Mouse (Mus musculus) forebrain, embryonic 11.5 days (tissue): ENCODE results near the gene Scn1b. TPM values are rescaled to one million over a fixed set of nuclear protein-coding genes. Genes with fewer than 3 reads are reported as not detected.

Experiments
- ATAC-seq: fragments of 200-750 bp; cut with Nextera tagmentation; replicated peaks from 2 replicates; pipeline ENCODE4 v1.8.0; 2017; ENCODE audit warnings: moderate TSS enrichment; ENCODE audit not compliant: low FRiP score
- DNase-seq: peaks from one replicate; pipeline ENCODE4 v3.0.0-alpha.2; 2017; ENCODE audit warnings: low spot score
- H3K27ac ChIP-seq: fragments of 300-500 bp; sonication (generic); 2 replicates; pipeline ENCODE4 v1.5.1; 2014; ENCODE audit warnings: low read depth, low read length
- H3K27me3 ChIP-seq: fragments of 300-500 bp; sonication (generic); 2 replicates; pipeline ENCODE4 v1.6.1; 2014; ENCODE audit warnings: mild to moderate bottlenecking, low read length, mixed read lengths; ENCODE audit not compliant: control insufficient read depth, insufficient read depth
- H3K36me3 ChIP-seq: fragments of 300-500 bp; sonication (generic); 2 replicates; pipeline ENCODE4 v1.6.1; 2014; ENCODE audit warnings: mild to moderate bottlenecking, low read length, moderate library complexity, mixed read lengths; ENCODE audit not compliant: control insufficient read depth, insufficient read depth
- H3K4me1 ChIP-seq: fragments of 300-500 bp; sonication (generic); replicated peaks from 2 replicates; pipeline ENCODE4 v1.6.1; 2014; ENCODE audit warnings: low read length, mixed read lengths; ENCODE audit not compliant: control insufficient read depth, insufficient read depth
- H3K4me2 ChIP-seq: fragments of 300-500 bp; sonication (generic); 2 replicates; pipeline ENCODE4 v1.6.1; 2014; ENCODE audit warnings: low read depth, mild to moderate bottlenecking, low read length, moderate library complexity, mixed read lengths; ENCODE audit not compliant: severe bottlenecking
- H3K4me3 ChIP-seq: fragments of 300-500 bp; sonication (generic); 2 replicates; pipeline ENCODE4 v1.5.1; 2014; ENCODE audit warnings: low read depth, low read length
- H3K9ac ChIP-seq: fragments of 300-500 bp; sonication (generic); 2 replicates; pipeline ENCODE4 v1.6.1; 2014; ENCODE audit warnings: low read length
- H3K9me3 ChIP-seq: fragments of 300-500 bp; sonication (generic); 2 replicates; pipeline ENCODE4 v1.6.1; 2016; ENCODE audit warnings: low read length, mixed read lengths; ENCODE audit not compliant: control insufficient read depth
- WGBS: fragments of 180-500 bp; shearing (Covaris S2); extraction: QIAGEN DNeasy Blood & Tissue Kit; methylation state at CpG from one replicate; pipeline ENCODE4 v1.1.7; 2014; 5-methylcytosine and 5-hydroxymethylcytosine counted together
- polyA plus RNA-seq: library from polyadenylated mRNA; unstranded; fragments of >200 nt; fragmentation: Nextera tagmentation; extraction: Ambion mirVana; gene quantifications from 2 replicates; pipeline ENCODE4 v1.2.1, GENCODE M21; 2014

Scn1b gene
- polyA plus RNA-seq, 1 experiment from 2014 or later: 0.84 TPM

DNA sequence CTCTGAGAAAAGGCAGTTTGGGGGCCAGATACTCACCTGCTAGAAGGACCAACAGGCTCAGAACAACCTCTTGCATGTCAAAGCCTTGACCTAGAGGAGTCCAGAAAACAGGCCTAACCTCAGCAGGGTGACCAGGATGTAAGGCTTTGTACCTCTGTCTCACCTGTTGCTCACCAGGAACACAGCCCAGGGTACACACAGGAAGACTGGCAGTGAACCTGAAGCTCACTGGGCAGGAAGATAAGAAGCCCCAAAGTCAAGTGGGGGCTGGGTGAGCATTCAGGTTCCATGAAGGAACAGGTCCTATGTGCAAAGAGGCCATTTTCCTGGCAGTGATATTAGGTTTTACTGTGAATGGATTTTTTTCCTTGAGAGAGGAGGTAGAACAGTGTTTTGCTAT, 53.3 kb downstream of the Scn1b start:
- ATAC-seq: no peak
- no peak for DNase-seq
- H3K4me3 ChIP-seq: no peak overlapping the region
- H3K4me2 ChIP-seq: no peak overlapping the region
- H3K27me3 ChIP-seq: no peaks in the 10 kb centered on the region
- H3K4me1 ChIP-seq: no peaks in the 10 kb centered on the region
- H3K9ac ChIP-seq: no peak overlapping the region
- no peaks in the 10 kb centered on the region for H3K9me3 ChIP-seq
- no peak overlapping the region for H3K27ac ChIP-seq
- H3K36me3 ChIP-seq: no peaks in the 10 kb centered on the region

DNA sequence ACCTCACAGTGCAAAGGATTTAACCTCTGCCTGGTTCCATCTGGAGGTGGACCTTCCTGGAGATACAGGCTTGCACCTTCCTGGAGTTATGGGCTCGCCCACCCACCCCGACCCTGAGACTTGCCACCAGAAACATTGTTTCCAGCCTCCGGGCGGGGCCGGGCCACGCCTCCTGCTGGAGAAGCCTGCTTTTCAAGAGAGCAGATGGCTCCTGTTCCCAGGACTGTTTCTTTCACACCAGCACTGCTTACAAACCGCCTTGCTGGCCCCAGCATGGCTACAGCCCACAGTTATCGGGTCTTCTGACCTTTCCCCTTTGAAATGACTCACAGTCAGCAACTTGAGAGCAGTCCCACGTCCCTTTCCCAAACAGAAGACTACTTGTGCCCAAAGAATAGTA, 54.5 kb downstream of the Scn1b start:
- no peak overlapping the region for H3K9ac ChIP-seq
- no peaks in the 10 kb centered on the region for H3K36me3 ChIP-seq
- no peaks in the 10 kb centered on the region for H3K27me3 ChIP-seq
- 69% methylated on average over 9 of the region's 9 CpGs for WGBS
- ATAC-seq (no peak), DNase-seq (no peak)
- no peak overlapping the region for H3K4me3 ChIP-seq
- no peaks in the 10 kb centered on the region for H3K4me1 ChIP-seq
- H3K9me3 ChIP-seq: no peaks in the 10 kb centered on the region
- H3K27ac ChIP-seq: no peak overlapping the region
- no peak overlapping the region for H3K4me2 ChIP-seq

DNA sequence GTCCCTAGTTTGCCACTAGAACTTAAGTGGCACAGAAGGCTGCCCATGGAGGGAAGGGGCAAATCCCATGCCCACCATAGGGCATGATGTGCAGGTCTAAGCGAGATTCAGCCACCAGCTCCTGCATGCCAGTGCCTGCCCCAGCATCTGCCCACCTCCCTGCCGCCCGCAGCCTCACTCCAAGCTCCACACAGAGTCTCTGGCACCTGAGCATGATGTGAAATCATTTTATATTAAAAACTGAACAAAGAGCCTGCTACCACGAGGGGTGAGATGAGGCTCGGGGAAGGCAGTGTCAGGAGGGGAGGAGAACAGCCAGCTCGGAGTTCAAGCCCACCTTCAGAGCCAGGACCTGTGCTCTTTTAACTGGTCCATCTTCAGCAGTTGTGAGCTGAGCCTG, 56.5 kb downstream of the Scn1b start:
- no peaks in the 10 kb centered on the region for H3K27me3 ChIP-seq
- no peak overlapping the region for H3K9ac ChIP-seq
- H3K27ac ChIP-seq: no peak overlapping the region
- no peaks in the 10 kb centered on the region for H3K36me3 ChIP-seq
- no peaks in the 10 kb centered on the region for H3K4me1 ChIP-seq
- H3K9me3 ChIP-seq: no peaks in the 10 kb centered on the region
- H3K4me3 ChIP-seq: no peak overlapping the region
- 85% methylated on average over 6 of the region's 6 CpGs for WGBS
- DNase-seq: no peak
- ATAC-seq: no peak
- no peak overlapping the region for H3K4me2 ChIP-seq

DNA sequence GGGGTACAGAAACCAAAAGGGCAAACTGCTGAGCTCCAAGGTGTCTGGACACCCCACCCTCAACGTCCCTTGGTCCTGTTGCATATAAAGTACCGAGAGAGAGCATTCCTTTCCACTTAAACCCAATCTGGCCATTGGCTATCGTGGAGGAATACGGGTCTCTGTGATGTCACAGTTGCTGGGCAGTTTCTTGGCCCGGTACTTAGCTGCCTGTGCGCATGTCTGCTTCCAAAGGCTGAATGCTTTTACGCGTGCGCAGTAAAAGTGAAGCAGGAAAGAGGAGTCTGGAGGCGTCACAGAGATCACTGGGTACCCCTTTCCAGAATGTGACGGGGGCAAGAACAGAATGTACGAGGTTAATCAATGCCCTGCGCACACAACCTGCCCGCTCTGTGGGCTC, 57.3 kb downstream of the Scn1b start:
- DNase-seq: no peak
- no peaks in the 10 kb centered on the region for H3K36me3 ChIP-seq
- no peaks in the 10 kb centered on the region for H3K9me3 ChIP-seq
- no peak for ATAC-seq
- H3K4me2 ChIP-seq: no peak overlapping the region
- WGBS: 86% methylated on average over 14 of the region's 14 CpGs
- no peaks in the 10 kb centered on the region for H3K27me3 ChIP-seq
- no peak overlapping the region for H3K4me3 ChIP-seq
- no peak overlapping the region for H3K27ac ChIP-seq
- H3K4me1 ChIP-seq: no peaks in the 10 kb centered on the region
- no peak overlapping the region for H3K9ac ChIP-seq

DNA sequence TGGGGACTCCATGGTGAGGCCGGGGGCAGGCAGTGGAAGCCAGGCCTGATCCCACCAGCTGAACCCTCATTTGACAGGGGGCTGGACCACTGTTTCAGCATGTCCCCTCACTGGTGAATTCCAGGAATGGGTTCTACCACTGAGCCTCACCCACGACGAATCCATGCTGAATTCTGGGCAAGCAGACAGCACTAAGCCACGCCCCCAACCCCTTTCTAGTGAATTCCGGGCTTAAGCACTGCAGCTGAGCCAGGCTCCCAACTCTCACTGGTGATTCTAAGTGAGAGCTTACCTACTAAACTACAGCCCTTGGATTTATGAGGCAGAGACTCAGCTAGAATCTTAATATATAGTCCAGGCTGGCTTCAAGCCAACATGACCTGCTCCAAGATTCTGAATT, 59.0 kb downstream of the Scn1b start:
- DNase-seq: no peak
- Histone ChIP-seq H3K4me2 (no peak overlapping the region), H3K9me3 (no peaks in the 10 kb centered on the region), H3K27ac (no peak overlapping the region), H3K9ac (no peak overlapping the region), H3K36me3 (no peaks in the 10 kb centered on the region), H3K27me3 (no peaks in the 10 kb centered on the region), H3K4me3 (no peak overlapping the region), H3K4me1 (no peaks in the 10 kb centered on the region)
- 52% methylated on average over 5 of the region's 5 CpGs for WGBS
- no peak for ATAC-seq

Other genes starting within 250 kb of the Scn1b start
- gene Cd22, start 246.7 kb downstream of the Scn1b start, polyA plus RNA-seq: not detected in 2 replicates
- gene Mag, start 212.1 kb downstream of the Scn1b start, polyA plus RNA-seq: 0.11 and 0.20 TPM in 2 replicates
- not detected in 2 replicates for gene Hamp2, start 202.3 kb downstream of the Scn1b start, polyA plus RNA-seq
- gene Hamp, start 183.0 kb downstream of the Scn1b start, polyA plus RNA-seq: not detected in 2 replicates
- gene Usf2, start 170.2 kb downstream of the Scn1b start, polyA plus RNA-seq: 28.4 and 29.3 TPM in 2 replicates
- 30.8 and 32.5 TPM in 2 replicates for gene Lsr, start 153.5 kb downstream of the Scn1b start, polyA plus RNA-seq
- 0.81 and 1.3 TPM in 2 replicates for gene Fam187b, start 153.2 kb downstream of the Scn1b start, polyA plus RNA-seq
- 10.2 and 12.9 TPM in 2 replicates for gene Fxyd5, start 84.5 kb downstream of the Scn1b start, polyA plus RNA-seq
- 4.1 and 4.9 TPM in 2 replicates for gene Fxyd7, start 75.5 kb downstream of the Scn1b start, polyA plus RNA-seq
- gene Fxyd1, start 69.8 kb downstream of the Scn1b start, polyA plus RNA-seq: 2.9 and 4.0 TPM in 2 replicates
- gene Lgi4, start 67.7 kb downstream of the Scn1b start, polyA plus RNA-seq: 0.36 and 0.44 TPM in 2 replicates
- gene Fxyd3, start 50.3 kb downstream of the Scn1b start, polyA plus RNA-seq: 2.0 and 3.3 TPM in 2 replicates
- gene Hpn, start 11.7 kb downstream of the Scn1b start, polyA plus RNA-seq: 0.29 and 0.39 TPM in 2 replicates
- gene Gramd1a, start 28.9 kb upstream of the Scn1b start, polyA plus RNA-seq: 133 and 135 TPM in 2 replicates
- gene Scgb2b2, start 163.5 kb upstream of the Scn1b start, polyA plus RNA-seq: not detected in 2 replicates
- not detected in 2 replicates for gene Scgb1b2, start 164.8 kb upstream of the Scn1b start, polyA plus RNA-seq
- gene Scgb2b3, start 235.1 kb upstream of the Scn1b start, polyA plus RNA-seq: not detected in 2 replicates
- not detected in 2 replicates for gene Scgb1b3, start 248.6 kb upstream of the Scn1b start, polyA plus RNA-seq